Mouse (Mus musculus) liver, embryonic 16.5 days (tissue): Measurements from ENCODE around the gene Dis3l2. TPM values are rescaled to one million over a fixed set of nuclear protein-coding genes. Genes with fewer than 3 reads are reported as not detected.

Experiments
- ATAC-seq: fragments of 200-750 bp; cut with Nextera tagmentation; 2 replicates; pipeline ENCODE4 v1.8.0; 2017; ENCODE audit warnings: low read depth, mild to moderate bottlenecking, moderate number of reproducible peaks, moderate library complexity
- H3K27ac ChIP-seq: fragments of 300-500 bp; sonication (generic); 2 replicates; pipeline ENCODE4 v1.5.1; 2014; ENCODE audit warnings: mild to moderate bottlenecking, low read length
- H3K27me3 ChIP-seq: fragments of 300-500 bp; sonication (generic); 2 replicates; pipeline ENCODE4 v1.6.1; 2014; ENCODE audit warnings: low read depth, low read length, mixed read lengths; ENCODE audit not compliant: control insufficient read depth, insufficient read depth
- H3K36me3 ChIP-seq: fragments of 300-500 bp; sonication (generic); 2 replicates; pipeline ENCODE4 v1.6.1; 2014; ENCODE audit warnings: mild to moderate bottlenecking; ENCODE audit not compliant: control insufficient read depth, insufficient read depth
- H3K4me1 ChIP-seq: fragments of 300-500 bp; sonication (generic); 2 replicates; pipeline ENCODE4 v1.6.1; 2014; ENCODE audit warnings: low read depth, low read length, mixed read lengths; ENCODE audit not compliant: control insufficient read depth
- H3K4me2 ChIP-seq: fragments of 300-500 bp; sonication (generic); 2 replicates; pipeline ENCODE4 v1.6.1; 2014; ENCODE audit warnings: low read depth, low read length, mixed read lengths
- H3K4me3 ChIP-seq: fragments of 300-500 bp; sonication (generic); 2 replicates; pipeline ENCODE4 v1.5.1; 2014; ENCODE audit warnings: low read depth, mild to moderate bottlenecking, low read length
- H3K9ac ChIP-seq: fragments of 300-500 bp; sonication (generic); 2 replicates; pipeline ENCODE4 v1.6.1; 2014; ENCODE audit warnings: low read depth, low read length
- H3K9me3 ChIP-seq: fragments of 300-500 bp; sonication (generic); replicated peaks from 2 replicates; pipeline ENCODE4 v1.6.1; 2016; ENCODE audit warnings: low read length; ENCODE audit not compliant: control insufficient read depth
- WGBS: fragments of 180-500 bp; shearing (Covaris S2); extraction: QIAGEN DNeasy Blood & Tissue Kit; methylation state at CpG from one replicate; pipeline ENCODE4 v1.1.7; 2014; ENCODE audit not compliant: insufficient replicate concordance; 5-methylcytosine and 5-hydroxymethylcytosine counted together
- polyA plus RNA-seq: library from polyadenylated mRNA; unstranded; fragments of >200 nt; fragmentation: Nextera tagmentation; extraction: Ambion mirVana; gene quantifications from 2 replicates; pipeline ENCODE4 v1.2.1, GENCODE M21; 2015

Dis3l2 gene
- polyA plus RNA-seq, 1 experiment from 2014 or later = 9.2 TPM

GRCm38 (mm10) chr1:86968261-86968964 is 264.8 kb downstream of the Dis3l2 start:
- Histone ChIP-seq H3K27ac (no peak overlapping the region), H3K36me3 (no peaks in the 10 kb centered on the region), H3K9ac (no peak overlapping the region), H3K4me1 (no peaks in the 10 kb centered on the region), H3K9me3 (no peaks in the 10 kb centered on the region), H3K27me3 (no peaks in the 10 kb centered on the region), H3K4me2 (no peak overlapping the region), H3K4me3 (no peak overlapping the region)
- WGBS = 60% methylated on average over 6 of the region's 6 CpGs
- ATAC-seq = no peak

GRCm38 (mm10) chr1:86969173-86969725 is 265.6 kb downstream of the Dis3l2 start:
- 77% methylated on average over 11 of the region's 11 CpGs for WGBS
- Histone ChIP-seq H3K4me2 (no peak overlapping the region), H3K9me3 (no peaks in the 10 kb centered on the region), H3K9ac (no peak overlapping the region), H3K4me3 (no peak overlapping the region), H3K27ac (no peak overlapping the region), H3K36me3 (no peaks in the 10 kb centered on the region), H3K27me3 (no peaks in the 10 kb centered on the region), H3K4me1 (no peaks in the 10 kb centered on the region)
- no peak for ATAC-seq

GRCm38 (mm10) chr1:86972693-86973092 is 269.1 kb downstream of the Dis3l2 start:
- 17% methylated on average over 1 of the region's 1 CpGs for WGBS
- Histone ChIP-seq H3K9ac (no peak overlapping the region), H3K4me2 (no peak overlapping the region), H3K4me3 (no peak overlapping the region), H3K27ac (no peak overlapping the region), H3K27me3 (no peaks in the 10 kb centered on the region), H3K36me3 (no peaks in the 10 kb centered on the region), H3K4me1 (no peaks in the 10 kb centered on the region), H3K9me3 (no peaks in the 10 kb centered on the region)
- no peak for ATAC-seq

- 56% methylated on average over 1 of the region's 1 CpGs for WGBS
Measured at GRCm38 (mm10) chr1:86977018-86977417, 273.4 kb downstream of the Dis3l2 start.

GRCm38 (mm10) chr1:86986372-86986771 is 282.8 kb downstream of the Dis3l2 start:
- no peak overlapping the region for H3K4me3 ChIP-seq
- H3K4me2 ChIP-seq = no peak overlapping the region
- no peaks in the 10 kb centered on the region for H3K36me3 ChIP-seq
- no peak overlapping the region for H3K9ac ChIP-seq
- no peak overlapping the region for H3K27ac ChIP-seq
- H3K4me1 ChIP-seq = no peaks in the 10 kb centered on the region
- ATAC-seq = no peak
- H3K9me3 ChIP-seq = no peaks in the 10 kb centered on the region
- no peaks in the 10 kb centered on the region for H3K27me3 ChIP-seq

More at GRCm38 (mm10) chr1:86977018-86977417, 273.4 kb downstream of the Dis3l2 start:
- no peak overlapping the region for H3K4me3 ChIP-seq
- H3K4me1 ChIP-seq = no peaks in the 10 kb centered on the region
- no peak for ATAC-seq
- H3K27ac ChIP-seq = no peak overlapping the region
- H3K36me3 ChIP-seq = no peaks in the 10 kb centered on the region
- H3K9ac ChIP-seq = no peak overlapping the region
- no peaks in the 10 kb centered on the region for H3K9me3 ChIP-seq
- H3K4me2 ChIP-seq = no peak overlapping the region
- no peaks in the 10 kb centered on the region for H3K27me3 ChIP-seq

- Histone ChIP-seq H3K27ac (no peak overlapping the region), H3K4me1 (no peaks in the 10 kb centered on the region; the same call in 1 of the 2 replicates), H3K9ac (no peak overlapping the region), H3K4me3 (no peak overlapping the region), H3K27me3 (no peaks in the 10 kb centered on the region), H3K36me3 (no peaks in the 10 kb centered on the region), H3K4me2 (no peak overlapping the region), H3K9me3 (no peaks in the 10 kb centered on the region)
- WGBS = 67% methylated on average over 5 of the region's 5 CpGs
- no peak for ATAC-seq
Measured at GRCm38 (mm10) chr1:86992849-86993248, 289.2 kb downstream of the Dis3l2 start.

GRCm38 (mm10) chr1:86994023-86994422 is 290.4 kb downstream of the Dis3l2 start:
- no peaks in the 10 kb centered on the region for H3K27me3 ChIP-seq
- no peaks in the 10 kb centered on the region; the same call in 1 of the 2 replicates for H3K4me1 ChIP-seq
- no peak overlapping the region for H3K4me2 ChIP-seq
- no peaks in the 10 kb centered on the region for H3K36me3 ChIP-seq
- H3K4me3 ChIP-seq = no peak overlapping the region
- H3K9ac ChIP-seq = no peak overlapping the region
- H3K27ac ChIP-seq = no peak overlapping the region
- ATAC-seq = no peak
- H3K9me3 ChIP-seq = no peaks in the 10 kb centered on the region

- WGBS = 69% methylated on average over 2 of the region's 2 CpGs
- Histone ChIP-seq H3K36me3 (no peaks in the 10 kb centered on the region), H3K9ac (no peak overlapping the region), H3K9me3 (no peaks in the 10 kb centered on the region), H3K4me2 (no peak overlapping the region), H3K27me3 (no peaks in the 10 kb centered on the region), H3K4me3 (no peak overlapping the region), H3K4me1 (no peaks in the 10 kb centered on the region; the same call in 1 of the 2 replicates), H3K27ac (no peak overlapping the region)
- no peak for ATAC-seq
Measured at GRCm38 (mm10) chr1:86998051-86998450, 294.4 kb downstream of the Dis3l2 start.

GRCm38 (mm10) chr1:87001365-87001764 is 297.8 kb downstream of the Dis3l2 start:
- Histone ChIP-seq H3K4me3 (no peak overlapping the region), H3K27me3 (no peaks in the 10 kb centered on the region), H3K4me2 (no peak overlapping the region), H3K4me1 (no peaks in the 10 kb centered on the region; the same call in 1 of the 2 replicates), H3K27ac (no peak overlapping the region), H3K9me3 (no peaks in the 10 kb centered on the region), H3K9ac (no peak overlapping the region), H3K36me3 (no peaks in the 10 kb centered on the region)
- WGBS = 67% methylated on average over 5 of the region's 5 CpGs
- no peak for ATAC-seq
